Mouse (Mus musculus): ENCODE results near the gene Syt6. TPM values are rescaled to one million over a fixed set of nuclear protein-coding genes. Genes with fewer than 3 reads are reported as not detected.

Gene Syt6
- polyA plus RNA-seq, 1 experiment: 0.09 TPM

- H3K4me3 ChIP-seq (ENCODE audit: control insufficient read depth, insufficient read depth, low read length): no peak overlapping the region
- no peak for DNase-seq
- H3K4me1 ChIP-seq (replicated peaks; ENCODE audit: control insufficient read depth, insufficient read depth, low read length): peaks cover 7% of the 10 kb centered on the region
- H3K36me3 ChIP-seq (ENCODE audit: control insufficient read depth, insufficient read depth, low read length): no peaks in the 10 kb centered on the region
- no peaks in the 10 kb centered on the region for H3K27me3 ChIP-seq (ENCODE audit: control insufficient read depth, insufficient read depth, low read length)
- TF ChIP-seq CTCF (IDR thresholded peaks at IDR 0.05; ENCODE audit: borderline replicate concordance, control insufficient read depth, extremely low read depth, insufficient read depth, low read length, poor library complexity) (no peak), POLR2A (IDR thresholded peaks at IDR 0.05; ENCODE audit: control insufficient read depth, extremely low read depth, insufficient read depth, low read length, poor library complexity) (no peak)
- H3K27ac ChIP-seq (ENCODE audit: control insufficient read depth, insufficient read depth, low read length): no peak overlapping the region
- 9% methylated on average over 5 of the region's 5 CpGs for WGBS
Measured at GRCm38 (mm10) chr3:103593631-103594030, 18.6 kb downstream of the Syt6 start.

GRCm38 (mm10) chr3:103595271-103595810 is 20.3 kb downstream of the Syt6 start:
- H3K27ac ChIP-seq (ENCODE audit: control insufficient read depth, insufficient read depth, low read length): no peak overlapping the region
- H3K4me3 ChIP-seq (ENCODE audit: control insufficient read depth, insufficient read depth, low read length): no peak overlapping the region
- no peaks in the 10 kb centered on the region for H3K27me3 ChIP-seq (ENCODE audit: control insufficient read depth, insufficient read depth, low read length)
- TF ChIP-seq CTCF (IDR thresholded peaks at IDR 0.05; ENCODE audit: borderline replicate concordance, control insufficient read depth, extremely low read depth, insufficient read depth, low read length, poor library complexity) (no peak), POLR2A (IDR thresholded peaks at IDR 0.05; ENCODE audit: control insufficient read depth, extremely low read depth, insufficient read depth, low read length, poor library complexity) (no peak)
- H3K4me1 ChIP-seq (replicated peaks; ENCODE audit: control insufficient read depth, insufficient read depth, low read length): peaks cover 7% of the 10 kb centered on the region
- H3K36me3 ChIP-seq (ENCODE audit: control insufficient read depth, insufficient read depth, low read length): no peaks in the 10 kb centered on the region
- DNase-seq: no peak
- WGBS: 94% methylated on average over 7 of the region's 7 CpGs

- WGBS: 84% methylated on average over 4 of the region's 4 CpGs
Measured at GRCm38 (mm10) chr3:103597586-103597985, 22.6 kb downstream of the Syt6 start.

GRCm38 (mm10) chr3:103601011-103601410 is 26.0 kb downstream of the Syt6 start:
- Histone ChIP-seq H3K36me3 (ENCODE audit: control insufficient read depth, insufficient read depth, low read length) (no peaks in the 10 kb centered on the region), H3K27ac (ENCODE audit: control insufficient read depth, insufficient read depth, low read length) (no peak overlapping the region), H3K4me3 (ENCODE audit: control insufficient read depth, insufficient read depth, low read length) (no peak overlapping the region), H3K27me3 (ENCODE audit: control insufficient read depth, insufficient read depth, low read length) (no peaks in the 10 kb centered on the region), H3K4me1 (replicated peaks; ENCODE audit: control insufficient read depth, insufficient read depth, low read length) (peaks cover 6% of the 10 kb centered on the region)
- WGBS: 85% methylated on average over 7 of the region's 7 CpGs
- TF ChIP-seq CTCF (IDR thresholded peaks at IDR 0.05; ENCODE audit: borderline replicate concordance, control insufficient read depth, extremely low read depth, insufficient read depth, low read length, poor library complexity) (no peak), POLR2A (IDR thresholded peaks at IDR 0.05; ENCODE audit: control insufficient read depth, extremely low read depth, insufficient read depth, low read length, poor library complexity) (no peak)
- DNase-seq: no peak

More at GRCm38 (mm10) chr3:103597586-103597985, 22.6 kb downstream of the Syt6 start:
- DNase-seq: no peak
- Histone ChIP-seq H3K4me3 (ENCODE audit: control insufficient read depth, insufficient read depth, low read length) (no peak overlapping the region), H3K27ac (ENCODE audit: control insufficient read depth, insufficient read depth, low read length) (no peak overlapping the region), H3K27me3 (ENCODE audit: control insufficient read depth, insufficient read depth, low read length) (no peaks in the 10 kb centered on the region), H3K4me1 (replicated peaks; ENCODE audit: control insufficient read depth, insufficient read depth, low read length) (peaks cover 7% of the 10 kb centered on the region), H3K36me3 (ENCODE audit: control insufficient read depth, insufficient read depth, low read length) (no peaks in the 10 kb centered on the region)
- no peak for TF ChIP-seq POLR2A (IDR thresholded peaks at IDR 0.05; ENCODE audit: control insufficient read depth, extremely low read depth, insufficient read depth, low read length, poor library complexity)
- no peak for TF ChIP-seq CTCF (IDR thresholded peaks at IDR 0.05; ENCODE audit: borderline replicate concordance, control insufficient read depth, extremely low read depth, insufficient read depth, low read length, poor library complexity)

- WGBS: 94% methylated on average over 1 of the region's 1 CpGs
- Histone ChIP-seq H3K4me3 (ENCODE audit: control insufficient read depth, insufficient read depth, low read length) (no peak overlapping the region), H3K27me3 (ENCODE audit: control insufficient read depth, insufficient read depth, low read length) (no peaks in the 10 kb centered on the region), H3K4me1 (replicated peaks; ENCODE audit: control insufficient read depth, insufficient read depth, low read length) (peaks cover 11% of the 10 kb centered on the region), H3K27ac (ENCODE audit: control insufficient read depth, insufficient read depth, low read length) (no peak overlapping the region), H3K36me3 (ENCODE audit: control insufficient read depth, insufficient read depth, low read length) (no peaks in the 10 kb centered on the region)
- no peak for DNase-seq
- no peak for TF ChIP-seq CTCF (IDR thresholded peaks at IDR 0.05; ENCODE audit: borderline replicate concordance, control insufficient read depth, extremely low read depth, insufficient read depth, low read length, poor library complexity)
- TF ChIP-seq POLR2A (IDR thresholded peaks at IDR 0.05; ENCODE audit: control insufficient read depth, extremely low read depth, insufficient read depth, low read length, poor library complexity): no peak
Measured at GRCm38 (mm10) chr3:103601561-103601960, 26.5 kb downstream of the Syt6 start.

- H3K4me3 ChIP-seq (ENCODE audit: control insufficient read depth, insufficient read depth, low read length): no peak overlapping the region
- no peaks in the 10 kb centered on the region for H3K36me3 ChIP-seq (ENCODE audit: control insufficient read depth, insufficient read depth, low read length)
- TF ChIP-seq POLR2A (IDR thresholded peaks at IDR 0.05; ENCODE audit: control insufficient read depth, extremely low read depth, insufficient read depth, low read length, poor library complexity) (no peak), CTCF (IDR thresholded peaks at IDR 0.05; ENCODE audit: borderline replicate concordance, control insufficient read depth, extremely low read depth, insufficient read depth, low read length, poor library complexity) (no peak)
- H3K4me1 ChIP-seq (replicated peaks; ENCODE audit: control insufficient read depth, insufficient read depth, low read length): peaks cover 17% of the 10 kb centered on the region
- H3K27me3 ChIP-seq (ENCODE audit: control insufficient read depth, insufficient read depth, low read length): no peaks in the 10 kb centered on the region
- WGBS: 91% methylated on average over 6 of the region's 6 CpGs
- DNase-seq: no peak
- no peak overlapping the region for H3K27ac ChIP-seq (ENCODE audit: control insufficient read depth, insufficient read depth, low read length)
Measured at GRCm38 (mm10) chr3:103606045-103606597, 31.1 kb downstream of the Syt6 start.
